Mouse (Mus musculus) stomach, postnatal 0 days (tissue): ENCODE results near the gene Gdpd3.

Source experiments
- CTCF ChIP-seq: IDR thresholded peaks from 2 replicates; pipeline ENCODE4 v1.5.1; 2016; ENCODE audit warnings: antibody characterized with exemption, low read depth, mild to moderate bottlenecking, moderate library complexity
- EP300 ChIP-seq: optimal IDR thresholded peaks from 2 replicates; pipeline ENCODE3; 2016; ENCODE audit warnings: antibody characterized with exemption

GRCm38 (mm10) chr7:126741964-126742482 is 24.1 kb upstream of the Gdpd3 start:
- TF ChIP-seq CTCF (no peak), EP300 (no peak)
